Mouse (Mus musculus) liver, postnatal 0 days (tissue): ENCODE data around the gene March6. TPM values are rescaled to one million over a fixed set of nuclear protein-coding genes. Genes with fewer than 3 reads are reported as not detected.
A peak's percentile ranks its signal among the peaks of the same experiment; 100 is the strongest.

Experiments used
- ATAC-seq: fragments of 200-750 bp; cut with Nextera tagmentation; 2 replicates; pipeline ENCODE4 v1.8.0; 2017; ENCODE audit warnings: mild to moderate bottlenecking, moderate library complexity
- DNase-seq: peaks from one replicate; pipeline ENCODE4 v3.0.0-alpha.2; 2016
- H3K27ac ChIP-seq: fragments of 300-500 bp; sonication (generic); 2 replicates; pipeline ENCODE4 v1.5.1; 2014; ENCODE audit warnings: antibody characterized with exemption, moderate library complexity, mild to moderate bottlenecking, low read depth
- H3K27me3 ChIP-seq: fragments of 300-500 bp; sonication (generic); 2 replicates; pipeline ENCODE4 v1.6.1; 2014; ENCODE audit warnings: low read length, control low read depth, mixed read lengths; ENCODE audit not compliant: insufficient read depth
- H3K36me3 ChIP-seq: fragments of 300-500 bp; sonication (generic); replicated peaks from 2 replicates; pipeline ENCODE4 v1.6.1; 2014; ENCODE audit warnings: mild to moderate bottlenecking, control low read depth, low read length, moderate library complexity, mixed read lengths; ENCODE audit not compliant: insufficient read depth
- H3K4me1 ChIP-seq: fragments of 300-500 bp; sonication (generic); 2 replicates; pipeline ENCODE4 v1.6.1; 2014; ENCODE audit warnings: antibody characterized with exemption, mild to moderate bottlenecking, control low read depth; ENCODE audit not compliant: insufficient read depth
- H3K4me2 ChIP-seq: fragments of 300-500 bp; sonication (generic); 2 replicates; pipeline ENCODE4 v1.6.1; 2014; ENCODE audit warnings: low read depth, mild to moderate bottlenecking, low read length, moderate library complexity, mixed read lengths
- H3K4me3 ChIP-seq: fragments of 300-500 bp; sonication (generic); 2 replicates; pipeline ENCODE4 v1.5.1; 2014; ENCODE audit warnings: low read depth, low read length
- H3K9ac ChIP-seq: fragments of 300-500 bp; sonication (generic); replicated peaks from 2 replicates; pipeline ENCODE4 v1.6.1; 2014; ENCODE audit warnings: mild to moderate bottlenecking, moderate library complexity
- H3K9me3 ChIP-seq: fragments of 300-500 bp; sonication (generic); 2 replicates; pipeline ENCODE4 v1.6.1; 2016; ENCODE audit warnings: mild to moderate bottlenecking, control low read depth, low read length, mixed read lengths
- CTCF ChIP-seq: sonication (generic); IDR thresholded peaks from 2 replicates; pipeline ENCODE4 v1.5.1; 2016; ENCODE audit warnings: antibody characterized with exemption, low read depth
- EP300 ChIP-seq: IDR thresholded peaks from 2 replicates; pipeline ENCODE4 v1.6.1; 2016; ENCODE audit warnings: antibody characterized with exemption, low read depth, mild to moderate bottlenecking
- WGBS: fragments of 180-500 bp; shearing (Covaris S2); extraction: QIAGEN DNeasy Blood & Tissue Kit; methylation state at CpG from one replicate; pipeline ENCODE4 v1.1.7; 2014; ENCODE audit not compliant: insufficient replicate concordance; 5-methylcytosine and 5-hydroxymethylcytosine counted together
- polyA plus RNA-seq: library from polyadenylated mRNA; unstranded; fragments of >200 nt; fragmentation: Nextera tagmentation; extraction: Ambion mirVana; gene quantifications from 2 replicates; pipeline ENCODE4 v1.2.1, GENCODE M21; 2015

Gene March6
- polyA plus RNA-seq, result 14.8 and 17.3 TPM in 2 replicates

- H3K4me1 ChIP-seq, result peaks cover 29% of the 10 kb centered on the region
These were observed at the start of gene March6 for GRCm38 (mm10) chr15:31530659-31531445. TSS of gene March6 (minus strand) at chr15:31531053.

GRCm38 (mm10) chr15:31576076-31576475 is 45.2 kb upstream of the March6 start:
- H3K27ac ChIP-seq, result no peak overlapping the region
- H3K4me3 ChIP-seq, result no peak overlapping the region
- TF ChIP-seq CTCF (no peak), EP300 (no peak)
- H3K27me3 ChIP-seq, result no peaks in the 10 kb centered on the region
- no peak overlapping the region for H3K9ac ChIP-seq
- WGBS, result 77% methylated on average over 5 of the region's 5 CpGs
- H3K4me1 ChIP-seq, result peaks cover 19% of the 10 kb centered on the region
- H3K4me2 ChIP-seq, result no peak overlapping the region
- no peak for DNase-seq
- ATAC-seq, result no peak
- no peaks in the 10 kb centered on the region for H3K9me3 ChIP-seq
- no peaks in the 10 kb centered on the region for H3K36me3 ChIP-seq

More at GRCm38 (mm10) chr15:31530659-31531445, at the start of gene March6:
- peak; percentile 92 for DNase-seq
- peak within 1 kb of the TSS; percentile 84 for H3K4me2 ChIP-seq
- peak; percentile 85 for ATAC-seq
- H3K27ac ChIP-seq, result peak within 1 kb of the TSS; percentile 100
- no peaks in the 10 kb centered on the region for H3K36me3 ChIP-seq
- 0% methylated on average over 75 of the region's 132 CpGs for WGBS
- H3K27me3 ChIP-seq, result no peaks in the 10 kb centered on the region
- TF ChIP-seq CTCF (no peak), EP300 (no peak)
- no peaks in the 10 kb centered on the region for H3K9me3 ChIP-seq
- H3K4me3 ChIP-seq, result peak within 1 kb of the TSS; percentile 91
- H3K9ac ChIP-seq, result peak within 1 kb of the TSS; percentile 99

DNA sequence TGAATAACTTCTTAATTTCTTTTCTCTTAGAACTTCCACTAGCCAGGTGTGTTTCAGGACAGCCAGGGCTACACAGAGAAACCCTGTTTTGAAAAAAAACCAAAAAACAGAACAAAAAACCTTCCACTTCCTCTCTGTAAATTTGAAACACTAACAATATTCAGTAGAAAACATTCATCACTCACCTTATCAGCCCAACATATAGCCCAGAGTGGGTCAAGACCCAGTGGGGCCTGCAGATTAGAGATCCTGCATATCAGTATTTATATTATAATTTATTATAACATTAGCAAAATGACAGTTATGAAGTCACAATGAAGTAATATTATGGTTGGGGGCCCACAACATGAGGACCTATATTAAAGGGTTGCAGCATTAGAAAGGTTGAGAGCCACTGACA is 42.8 kb upstream of the March6 start:
- H3K4me2 ChIP-seq, result no peak overlapping the region
- H3K9me3 ChIP-seq, result no peaks in the 10 kb centered on the region
- H3K4me1 ChIP-seq, result peaks cover 34% of the 10 kb centered on the region

DNA sequence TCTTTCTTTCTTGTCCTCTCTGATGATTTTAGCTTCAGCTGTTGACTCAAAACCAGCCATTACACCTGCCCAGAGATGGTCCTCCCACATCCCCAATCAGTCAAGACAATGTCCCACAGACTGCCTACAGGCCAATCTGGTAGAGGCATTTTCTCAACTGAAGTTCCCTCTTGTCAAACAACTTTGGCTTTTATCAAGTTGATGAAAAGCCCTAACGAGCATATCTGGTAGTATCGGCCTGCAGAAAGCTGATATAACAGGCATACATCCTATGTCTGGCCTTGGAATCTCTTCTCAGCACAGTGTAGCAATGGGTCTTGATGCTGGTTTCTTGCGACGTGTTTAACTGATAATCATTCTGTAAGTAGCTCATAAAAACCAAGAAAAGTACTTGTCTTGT is 42.4 kb upstream of the March6 start:
- Histone ChIP-seq H3K36me3 (no peaks in the 10 kb centered on the region), H3K4me2 (no peak overlapping the region), H3K4me3 (no peak overlapping the region), H3K27me3 (no peaks in the 10 kb centered on the region), H3K9me3 (no peaks in the 10 kb centered on the region), H3K4me1 (peaks cover 37% of the 10 kb centered on the region), H3K27ac (0 out of 2 replicates have a peak overlapping the region, but pooled peaks have one; percentile 7), H3K9ac (no peak overlapping the region)
- WGBS, result 45% methylated on average over 4 of the region's 4 CpGs
- no peak for DNase-seq
- ATAC-seq, result no peak
- TF ChIP-seq CTCF, result no peak
- TF ChIP-seq EP300, result peak; percentile 80

More for the DNA sequence above, 42.8 kb upstream of the March6 start:
- H3K36me3 ChIP-seq, result no peaks in the 10 kb centered on the region
- peak overlapping the region; percentile 34; the same call in 1 of the 2 replicates for H3K27ac ChIP-seq
- H3K9ac ChIP-seq, result no peak overlapping the region
- H3K4me3 ChIP-seq, result no peak overlapping the region
- ATAC-seq (no peak), DNase-seq (no peak)
- H3K27me3 ChIP-seq, result no peaks in the 10 kb centered on the region
- TF ChIP-seq EP300 (no peak), CTCF (no peak)

DNA sequence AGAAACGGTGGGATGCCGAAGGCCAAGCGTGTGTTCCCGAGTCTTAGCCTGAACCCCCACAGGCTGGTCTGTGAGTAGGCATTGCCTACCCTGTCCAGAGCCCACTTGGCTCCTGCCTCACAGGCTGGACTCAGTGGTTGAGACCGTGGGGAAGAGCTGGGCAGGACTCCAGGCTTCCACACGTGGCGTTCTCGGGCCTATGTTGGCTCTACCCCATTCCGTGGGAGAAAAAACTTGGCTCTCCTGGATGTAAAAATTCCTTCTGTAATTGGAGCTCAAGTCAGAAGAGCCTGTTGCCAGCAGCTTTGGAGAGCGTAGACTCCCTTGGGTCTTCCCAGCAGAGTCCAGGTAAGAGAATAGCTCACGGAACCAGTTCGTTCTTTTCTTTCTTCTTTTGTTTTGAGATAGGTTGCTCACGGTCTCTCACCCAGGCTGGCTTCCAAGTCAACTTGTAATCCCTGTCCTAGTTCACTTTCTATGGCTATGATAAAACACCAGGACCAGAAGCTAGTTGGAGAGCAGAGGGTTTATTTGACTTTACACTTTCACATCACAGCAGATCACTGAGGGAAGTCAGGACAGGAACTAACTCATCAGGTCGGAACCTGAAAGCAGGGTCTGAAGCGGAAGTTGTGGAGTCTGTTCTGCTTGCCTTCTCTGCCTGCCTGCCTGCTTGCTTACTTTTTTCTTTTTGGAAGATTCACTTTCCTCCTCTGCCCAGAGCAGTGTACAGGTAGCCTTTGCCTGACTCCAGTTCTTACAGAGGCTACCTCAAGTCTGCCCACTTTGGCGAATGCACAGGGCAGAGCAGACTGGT is 41.3 kb upstream of the March6 start:
- DNase-seq (no peak), ATAC-seq (no peak)
- peaks cover 39% of the 10 kb centered on the region for H3K4me1 ChIP-seq
- H3K9ac ChIP-seq, result 0 out of 2 replicates have a peak overlapping the region, but pooled peaks have one; percentile 12
- H3K4me3 ChIP-seq, result no peak overlapping the region
- no peaks in the 10 kb centered on the region for H3K9me3 ChIP-seq
- TF ChIP-seq EP300 (no peak), CTCF (no peak)
- 80% methylated on average over 16 of the region's 16 CpGs for WGBS
- no peaks in the 10 kb centered on the region for H3K27me3 ChIP-seq
- no peak overlapping the region for H3K4me2 ChIP-seq
- peak overlapping the region; percentile 90 for H3K27ac ChIP-seq
- no peaks in the 10 kb centered on the region for H3K36me3 ChIP-seq

DNA sequence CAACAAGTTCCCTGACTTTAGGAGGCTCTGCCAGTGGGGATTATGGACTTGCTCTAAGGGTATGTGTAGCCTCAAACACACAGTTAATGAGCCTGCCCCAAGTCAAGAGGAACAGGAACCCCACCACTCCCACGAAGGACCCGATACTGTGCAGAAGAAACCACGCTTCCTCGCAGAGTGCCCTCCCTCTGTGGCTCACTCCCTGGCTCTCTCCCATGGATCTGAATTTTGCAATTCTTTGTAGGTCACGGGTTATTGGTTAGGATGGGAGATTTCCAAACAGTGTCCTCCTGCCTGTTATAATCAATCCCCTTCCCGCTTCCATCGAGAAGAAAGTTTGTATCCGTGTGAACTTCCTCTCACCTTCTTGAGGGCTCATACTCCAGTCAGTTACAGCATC is 40.1 kb upstream of the March6 start:
- H3K4me2 ChIP-seq, result peak overlapping the region; percentile 58; the same call in 1 of the 2 replicates
- H3K4me1 ChIP-seq, result peaks cover 39% of the 10 kb centered on the region
- DNase-seq, result no peak

More for the DNA sequence above, 40.1 kb upstream of the March6 start:
- Histone ChIP-seq H3K36me3 (no peaks in the 10 kb centered on the region), H3K27ac (peak overlapping the region; percentile 90), H3K4me3 (no peak overlapping the region), H3K27me3 (no peaks in the 10 kb centered on the region), H3K9ac (no peak overlapping the region; the same call in 1 of the 2 replicates), H3K9me3 (no peaks in the 10 kb centered on the region)
- WGBS, result 43% methylated on average over 8 of the region's 8 CpGs
- ATAC-seq, result peak; percentile 64
- 0 out of 2 replicates have a peak, but pooled peaks have one; percentile 32 for TF ChIP-seq EP300
- TF ChIP-seq CTCF, result no peak
